Mouse (Mus musculus) thymus, adult 2 months (tissue): ENCODE data around the gene Plxdc2.

Source experiments
- CTCF ChIP-seq: fragments of 200-500 bp; IDR thresholded peaks from 2 replicates; pipeline ENCODE4 v1.5.1; 2012; ENCODE audit warnings: mild to moderate bottlenecking, control low read depth, low read length, moderate library complexity, borderline replicate concordance; ENCODE audit not compliant: control insufficient read depth, poor library complexity, insufficient read depth; ENCODE audit errors: extremely low read depth
- POLR2A ChIP-seq: fragments of 200-500 bp; IDR thresholded peaks from 2 replicates; pipeline ENCODE4 v1.6.1; 2012; ENCODE audit warnings: mild to moderate bottlenecking, low read length, control low read depth, moderate library complexity; ENCODE audit not compliant: control insufficient read depth, poor library complexity, insufficient read depth; ENCODE audit errors: extremely low read depth

GRCm38 (mm10) chr2:16507540-16508230, 151.6 kb downstream of the Plxdc2 start:
- TF ChIP-seq POLR2A (no peak), CTCF (no peak)
